Mouse (Mus musculus) kidney, embryonic 15.5 days (tissue): ENCODE results near the gene Tle3. TPM values are rescaled to one million over a fixed set of nuclear protein-coding genes. Genes with fewer than 3 reads are reported as not detected.

Experiments used
- ATAC-seq: fragments of 200-750 bp; cut with Nextera tagmentation; replicated peaks from 2 replicates; pipeline ENCODE4 v1.8.0; 2017; ENCODE audit warnings: moderate TSS enrichment; ENCODE audit not compliant: low FRiP score
- H3K27ac ChIP-seq: fragments of 300-500 bp; sonication (generic); 2 replicates; pipeline ENCODE4 v1.5.1; 2015; ENCODE audit warnings: mild to moderate bottlenecking, inconsistent platforms
- H3K27me3 ChIP-seq: fragments of 300-500 bp; sonication (generic); 2 replicates; pipeline ENCODE4 v1.6.1; 2015; ENCODE audit warnings: inconsistent platforms
- H3K36me3 ChIP-seq: fragments of 300-500 bp; sonication (generic); 2 replicates; pipeline ENCODE4 v1.6.1; 2015; ENCODE audit warnings: inconsistent platforms
- H3K4me1 ChIP-seq: fragments of 300-500 bp; sonication (generic); 2 replicates; pipeline ENCODE4 v1.6.1; 2015; ENCODE audit warnings: inconsistent platforms
- H3K4me2 ChIP-seq: fragments of 300-500 bp; sonication (generic); 2 replicates; pipeline ENCODE4 v1.6.1; 2015; ENCODE audit warnings: moderate library complexity, mild to moderate bottlenecking, inconsistent platforms
- H3K4me3 ChIP-seq: fragments of 300-500 bp; sonication (generic); replicated peaks from 2 replicates; pipeline ENCODE4 v1.5.1; 2015; ENCODE audit warnings: mild to moderate bottlenecking, inconsistent platforms
- H3K9ac ChIP-seq: fragments of 300-500 bp; sonication (generic); 2 replicates; pipeline ENCODE4 v1.6.1; 2015; ENCODE audit warnings: mild to moderate bottlenecking, inconsistent platforms
- H3K9me3 ChIP-seq: fragments of 300-500 bp; sonication (generic); replicated peaks from 2 replicates; pipeline ENCODE4 v1.6.1; 2016; ENCODE audit warnings: inconsistent platforms
- WGBS: fragments of 180-500 bp; shearing (Covaris S2); methylation state at CpG from one replicate; pipeline ENCODE4 v1.1.7; 2015; ENCODE audit warnings: mixed read lengths; 5-methylcytosine and 5-hydroxymethylcytosine counted together
- polyA plus RNA-seq: library from polyadenylated mRNA; unstranded; fragments of >200 nt; fragmentation: Nextera tagmentation; extraction: Ambion mirVana; gene quantifications from 2 replicates; pipeline ENCODE4 v1.2.1, GENCODE M21; 2015

The Tle3 gene
- polyA plus RNA-seq, 1 experiment from 2014 or later = 30.9 TPM

- peaks cover 69% of the 10 kb centered on the region for H3K4me1 ChIP-seq
- peaks cover 9% of the 10 kb centered on the region for H3K27me3 ChIP-seq
- H3K9me3 ChIP-seq = no peaks in the 10 kb centered on the region
- peak overlapping the region; percentile 79 for H3K4me3 ChIP-seq
- H3K4me2 ChIP-seq = peak overlapping the region; percentile 78
- peaks cover 7% of the 10 kb centered on the region for H3K36me3 ChIP-seq
- WGBS = under 1% methylated on average over 66 of the region's 66 CpGs
- H3K27ac ChIP-seq = peak overlapping the region; percentile 95
- peak overlapping the region; percentile 49 for H3K9ac ChIP-seq
- ATAC-seq = peak; percentile 20
Measured at GRCm38 (mm10) chr9:61370889-61371754, 1.0 kb upstream of the Tle3 start.

- Histone ChIP-seq H3K4me3 (peak overlapping the region; percentile 79), H3K9ac (peak overlapping the region; percentile 98), H3K4me2 (peak overlapping the region; percentile 78), H3K4me1 (peaks cover 69% of the 10 kb centered on the region), H3K9me3 (no peaks in the 10 kb centered on the region), H3K36me3 (peaks cover 18% of the 10 kb centered on the region), H3K27me3 (no peaks in the 10 kb centered on the region), H3K27ac (peak overlapping the region; percentile 95)
- WGBS = under 1% methylated on average over 41 of the region's 42 CpGs
- peak; percentile 13; the same call in 1 of the 2 replicates for ATAC-seq
Measured at GRCm38 (mm10) chr9:61372510-61372975, 377 bp downstream of the Tle3 start.

GRCm38 (mm10) chr9:61372976-61373633, 939 bp downstream of the Tle3 start:
- Histone ChIP-seq H3K27me3 (no peaks in the 10 kb centered on the region), H3K36me3 (peaks cover 18% of the 10 kb centered on the region), H3K9me3 (no peaks in the 10 kb centered on the region), H3K27ac (peak overlapping the region; percentile 95), H3K4me1 (peaks cover 69% of the 10 kb centered on the region), H3K9ac (peak overlapping the region; percentile 98), H3K4me3 (peak overlapping the region; percentile 79), H3K4me2 (peak overlapping the region; percentile 78)
- no peak for ATAC-seq
- under 1% methylated on average over 62 of the region's 66 CpGs for WGBS

- WGBS = 1% methylated on average over 23 of the region's 23 CpGs
- no peaks in the 10 kb centered on the region for H3K9me3 ChIP-seq
- H3K27ac ChIP-seq = peak overlapping the region; percentile 95
- no peak for ATAC-seq
- peak overlapping the region; percentile 78 for H3K4me2 ChIP-seq
- H3K36me3 ChIP-seq = peaks cover 21% of the 10 kb centered on the region
- H3K9ac ChIP-seq = peak overlapping the region; percentile 98
- H3K4me1 ChIP-seq = peaks cover 70% of the 10 kb centered on the region
- H3K27me3 ChIP-seq = no peaks in the 10 kb centered on the region
- H3K4me3 ChIP-seq = peak overlapping the region; percentile 79
Measured at GRCm38 (mm10) chr9:61373634-61373941, 1.4 kb downstream of the Tle3 start.

- H3K27me3 ChIP-seq = no peaks in the 10 kb centered on the region
- H3K4me3 ChIP-seq = peak overlapping the region; percentile 79
- peaks cover 70% of the 10 kb centered on the region for H3K4me1 ChIP-seq
- no peaks in the 10 kb centered on the region for H3K9me3 ChIP-seq
- peaks cover 27% of the 10 kb centered on the region for H3K36me3 ChIP-seq
- H3K9ac ChIP-seq = peak overlapping the region; percentile 98
- ATAC-seq = no peak
- H3K4me2 ChIP-seq = peak overlapping the region; percentile 78
- H3K27ac ChIP-seq = peak overlapping the region; percentile 95
- under 1% methylated on average over 50 of the region's 51 CpGs for WGBS
Measured at GRCm38 (mm10) chr9:61373942-61374900, 2.1 kb downstream of the Tle3 start.

- Histone ChIP-seq H3K4me3 (peak overlapping the region; percentile 79), H3K27ac (no peak overlapping the region), H3K9me3 (no peaks in the 10 kb centered on the region), H3K4me1 (peaks cover 70% of the 10 kb centered on the region), H3K27me3 (no peaks in the 10 kb centered on the region), H3K9ac (no peak overlapping the region), H3K36me3 (peaks cover 32% of the 10 kb centered on the region), H3K4me2 (peak overlapping the region; percentile 78)
- ATAC-seq = no peak
- 30% methylated on average over 5 of the region's 5 CpGs for WGBS
Measured at GRCm38 (mm10) chr9:61375002-61375401, 2.8 kb downstream of the Tle3 start.

- Histone ChIP-seq H3K27me3 (no peaks in the 10 kb centered on the region), H3K36me3 (peaks cover 32% of the 10 kb centered on the region), H3K27ac (no peak overlapping the region), H3K9me3 (no peaks in the 10 kb centered on the region), H3K9ac (peak overlapping the region; percentile 38), H3K4me2 (peak overlapping the region; percentile 78), H3K4me1 (peaks cover 77% of the 10 kb centered on the region), H3K4me3 (peak overlapping the region; percentile 16)
- ATAC-seq = no peak
- WGBS = 42% methylated on average over 11 of the region's 11 CpGs
Measured at GRCm38 (mm10) chr9:61375802-61376561, 3.8 kb downstream of the Tle3 start.

GRCm38 (mm10) chr9:61376650-61377049, 4.5 kb downstream of the Tle3 start:
- 49% methylated on average over 3 of the region's 3 CpGs for WGBS
- Histone ChIP-seq H3K9ac (no peak overlapping the region), H3K27me3 (no peaks in the 10 kb centered on the region), H3K36me3 (peaks cover 36% of the 10 kb centered on the region), H3K9me3 (no peaks in the 10 kb centered on the region), H3K4me3 (peak overlapping the region; percentile 16), H3K4me2 (peak overlapping the region; percentile 78), H3K4me1 (peaks cover 72% of the 10 kb centered on the region), H3K27ac (no peak overlapping the region)
- no peak for ATAC-seq

- Histone ChIP-seq H3K9ac (no peak overlapping the region), H3K4me3 (peak overlapping the region; percentile 16), H3K4me1 (peaks cover 78% of the 10 kb centered on the region), H3K4me2 (peak overlapping the region; percentile 78), H3K9me3 (no peaks in the 10 kb centered on the region), H3K27ac (peak overlapping the region; percentile 63), H3K36me3 (peaks cover 49% of the 10 kb centered on the region), H3K27me3 (peaks cover 4% of the 10 kb centered on the region; the same call in 1 of the 2 replicates)
- 30% methylated on average over 9 of the region's 9 CpGs for WGBS
- ATAC-seq = no peak
Measured at GRCm38 (mm10) chr9:61377706-61378479, 5.7 kb downstream of the Tle3 start.

- 0 out of 2 replicates have a peak overlapping the region, but pooled peaks have one; percentile 78 for H3K4me2 ChIP-seq
- H3K4me1 ChIP-seq = peaks cover 82% of the 10 kb centered on the region
- no peaks in the 10 kb centered on the region for H3K9me3 ChIP-seq
- H3K9ac ChIP-seq = no peak overlapping the region
- peaks cover 4% of the 10 kb centered on the region; the same call in 1 of the 2 replicates for H3K27me3 ChIP-seq
- no peak for ATAC-seq
- WGBS = 31% methylated on average over 8 of the region's 8 CpGs
- peaks cover 55% of the 10 kb centered on the region for H3K36me3 ChIP-seq
- no peak overlapping the region for H3K27ac ChIP-seq
- no peak overlapping the region for H3K4me3 ChIP-seq
Measured at GRCm38 (mm10) chr9:61378516-61378915, 6.3 kb downstream of the Tle3 start.
